Mouse (Mus musculus): ENCODE results near the gene St6galnac3. TPM values are rescaled to one million over a fixed set of nuclear protein-coding genes. Genes with fewer than 3 reads are reported as not detected.
"Not testable (repeated sequence)": the region's sequence is repeated elsewhere in the genome, so short reads cannot be mapped to it uniquely, and the experiment has no call there.

The St6galnac3 gene
- polyA plus RNA-seq, 1 experiment from 2014 or later = 10.5 TPM

GRCm38 (mm10) chr3:153400259-153400658 lies 324.7 kb downstream of the St6galnac3 start:
- Histone ChIP-seq H3K9ac (ENCODE audit: low read depth, low read length) (no peak overlapping the region), H3K4me3 (ENCODE audit: low read depth, low read length) (no peak overlapping the region), H3K9me3 (replicated peaks; ENCODE audit: control insufficient read depth, low read length) (no peaks in the 10 kb centered on the region), H3K4me1 (ENCODE audit: control insufficient read depth, low read depth, low read length) (no peaks in the 10 kb centered on the region), H3K36me3 (ENCODE audit: control insufficient read depth, insufficient read depth) (no peaks in the 10 kb centered on the region), H3K27me3 (ENCODE audit: control insufficient read depth, insufficient read depth, low read depth, low read length) (no peaks in the 10 kb centered on the region), H3K4me2 (ENCODE audit: low read depth, low read length) (no peak overlapping the region), H3K27ac (ENCODE audit: low read length) (no peak overlapping the region)
- 75% methylated on average over 3 of the region's 3 CpGs for WGBS (ENCODE audit: insufficient replicate concordance)
- no peak for ATAC-seq (ENCODE audit: low read depth)

GRCm38 (mm10) chr3:153399574-153399973 lies 325.4 kb downstream of the St6galnac3 start:
- Histone ChIP-seq H3K27ac (ENCODE audit: low read length) (no peak overlapping the region), H3K4me3 (ENCODE audit: low read depth, low read length) (no peak overlapping the region), H3K4me2 (ENCODE audit: low read depth, low read length) (no peak overlapping the region), H3K4me1 (ENCODE audit: control insufficient read depth, low read depth, low read length) (no peaks in the 10 kb centered on the region), H3K36me3 (ENCODE audit: control insufficient read depth, insufficient read depth) (no peaks in the 10 kb centered on the region), H3K9ac (ENCODE audit: low read depth, low read length) (no peak overlapping the region), H3K9me3 (replicated peaks; ENCODE audit: control insufficient read depth, low read length) (no peaks in the 10 kb centered on the region), H3K27me3 (ENCODE audit: control insufficient read depth, insufficient read depth, low read depth, low read length) (no peaks in the 10 kb centered on the region)
- WGBS (ENCODE audit: insufficient replicate concordance) = 68% methylated on average over 6 of the region's 6 CpGs
- no peak for ATAC-seq (ENCODE audit: low read depth)

GRCm38 (mm10) chr3:153397726-153398125 lies 327.2 kb downstream of the St6galnac3 start:
- no peak for ATAC-seq (ENCODE audit: low read depth)
- no peaks in the 10 kb centered on the region for H3K27me3 ChIP-seq (ENCODE audit: control insufficient read depth, insufficient read depth, low read depth, low read length)
- no peak overlapping the region for H3K4me3 ChIP-seq (ENCODE audit: low read depth, low read length)
- H3K27ac ChIP-seq (ENCODE audit: low read length) = no peak overlapping the region
- H3K4me2 ChIP-seq (ENCODE audit: low read depth, low read length) = no peak overlapping the region
- H3K9ac ChIP-seq (ENCODE audit: low read depth, low read length) = no peak overlapping the region
- 70% methylated on average over 9 of the region's 9 CpGs for WGBS (ENCODE audit: insufficient replicate concordance)
- no peaks in the 10 kb centered on the region for H3K4me1 ChIP-seq (ENCODE audit: control insufficient read depth, low read depth, low read length)
- no peaks in the 10 kb centered on the region for H3K9me3 ChIP-seq (replicated peaks; ENCODE audit: control insufficient read depth, low read length)
- H3K36me3 ChIP-seq (ENCODE audit: control insufficient read depth, insufficient read depth) = no peaks in the 10 kb centered on the region

GRCm38 (mm10) chr3:153396375-153397068 lies 328.5 kb downstream of the St6galnac3 start:
- Histone ChIP-seq H3K4me1 (ENCODE audit: control insufficient read depth, low read depth, low read length) (no peaks in the 10 kb centered on the region), H3K4me3 (ENCODE audit: low read depth, low read length) (no peak overlapping the region), H3K27me3 (ENCODE audit: control insufficient read depth, insufficient read depth, low read depth, low read length) (no peaks in the 10 kb centered on the region), H3K9ac (ENCODE audit: low read depth, low read length) (no peak overlapping the region), H3K27ac (ENCODE audit: low read length) (no peak overlapping the region), H3K36me3 (ENCODE audit: control insufficient read depth, insufficient read depth) (no peaks in the 10 kb centered on the region), H3K4me2 (ENCODE audit: low read depth, low read length) (no peak overlapping the region), H3K9me3 (replicated peaks; ENCODE audit: control insufficient read depth, low read length) (no peaks in the 10 kb centered on the region)
- no peak for ATAC-seq (ENCODE audit: low read depth)
- WGBS (ENCODE audit: insufficient replicate concordance) = 74% methylated on average over 12 of the region's 12 CpGs

- 74% methylated on average over 5 of the region's 5 CpGs for WGBS (ENCODE audit: insufficient replicate concordance)
- H3K36me3 ChIP-seq (ENCODE audit: control insufficient read depth, insufficient read depth) = no peaks in the 10 kb centered on the region
- no peak overlapping the region for H3K4me2 ChIP-seq (ENCODE audit: low read depth, low read length)
- no peaks in the 10 kb centered on the region for H3K4me1 ChIP-seq (ENCODE audit: control insufficient read depth, low read depth, low read length)
- H3K9ac ChIP-seq (ENCODE audit: low read depth, low read length) = no peak overlapping the region
- H3K4me3 ChIP-seq (ENCODE audit: low read depth, low read length) = no peak overlapping the region
- no peaks in the 10 kb centered on the region for H3K27me3 ChIP-seq (ENCODE audit: control insufficient read depth, insufficient read depth, low read depth, low read length)
- H3K27ac ChIP-seq (ENCODE audit: low read length) = no peak overlapping the region
- H3K9me3 ChIP-seq (replicated peaks; ENCODE audit: control insufficient read depth, low read length) = no peaks in the 10 kb centered on the region
- ATAC-seq (ENCODE audit: low read depth) = no peak
Measured at GRCm38 (mm10) chr3:153395351-153395750, 329.6 kb downstream of the St6galnac3 start.

GRCm38 (mm10) chr3:153394751-153395150 lies 330.2 kb downstream of the St6galnac3 start:
- ATAC-seq (ENCODE audit: low read depth) = no peak
- Histone ChIP-seq H3K9ac (ENCODE audit: low read depth, low read length) (no peak overlapping the region), H3K27me3 (ENCODE audit: control insufficient read depth, insufficient read depth, low read depth, low read length) (no peaks in the 10 kb centered on the region), H3K9me3 (replicated peaks; ENCODE audit: control insufficient read depth, low read length) (no peaks in the 10 kb centered on the region), H3K4me3 (ENCODE audit: low read depth, low read length) (no peak overlapping the region), H3K36me3 (ENCODE audit: control insufficient read depth, insufficient read depth) (no peaks in the 10 kb centered on the region), H3K4me1 (ENCODE audit: control insufficient read depth, low read depth, low read length) (no peaks in the 10 kb centered on the region), H3K27ac (ENCODE audit: low read length) (no peak overlapping the region), H3K4me2 (ENCODE audit: low read depth, low read length) (no peak overlapping the region)
- 91% methylated on average over 4 of the region's 4 CpGs for WGBS (ENCODE audit: insufficient replicate concordance)

GRCm38 (mm10) chr3:153394224-153394623 lies 330.8 kb downstream of the St6galnac3 start:
- H3K27ac ChIP-seq (ENCODE audit: low read length) = no peak overlapping the region
- WGBS (ENCODE audit: insufficient replicate concordance) = 66% methylated on average over 9 of the region's 9 CpGs
- H3K9ac ChIP-seq (ENCODE audit: low read depth, low read length) = no peak overlapping the region
- H3K4me2 ChIP-seq (ENCODE audit: low read depth, low read length) = no peak overlapping the region
- H3K4me3 ChIP-seq (ENCODE audit: low read depth, low read length) = no peak overlapping the region
- no peaks in the 10 kb centered on the region for H3K9me3 ChIP-seq (replicated peaks; ENCODE audit: control insufficient read depth, low read length)
- ATAC-seq (ENCODE audit: low read depth) = no peak
- no peaks in the 10 kb centered on the region for H3K4me1 ChIP-seq (ENCODE audit: control insufficient read depth, low read depth, low read length)
- no peaks in the 10 kb centered on the region for H3K27me3 ChIP-seq (ENCODE audit: control insufficient read depth, insufficient read depth, low read depth, low read length)
- no peaks in the 10 kb centered on the region for H3K36me3 ChIP-seq (ENCODE audit: control insufficient read depth, insufficient read depth)

GRCm38 (mm10) chr3:153391451-153391850 lies 333.5 kb downstream of the St6galnac3 start:
- H3K4me1 ChIP-seq (ENCODE audit: control insufficient read depth, low read depth, low read length); ATAC-seq (ENCODE audit: low read depth); H3K4me3 ChIP-seq (ENCODE audit: low read depth, low read length); H3K36me3 ChIP-seq (ENCODE audit: control insufficient read depth, insufficient read depth); H3K4me2 ChIP-seq (ENCODE audit: low read depth, low read length); H3K9me3 ChIP-seq (replicated peaks; ENCODE audit: control insufficient read depth, low read length); H3K9ac ChIP-seq (ENCODE audit: low read depth, low read length); H3K27ac ChIP-seq (ENCODE audit: low read length); H3K27me3 ChIP-seq (ENCODE audit: control insufficient read depth, insufficient read depth, low read depth, low read length): not testable (repeated sequence)
- 77% methylated on average over 1 of the region's 1 CpGs for WGBS (ENCODE audit: insufficient replicate concordance)

GRCm38 (mm10) chr3:153384651-153385050 lies 340.3 kb downstream of the St6galnac3 start:
- not testable (repeated sequence) for H3K36me3 ChIP-seq (ENCODE audit: control insufficient read depth, insufficient read depth); H3K27ac ChIP-seq (ENCODE audit: low read length); H3K9me3 ChIP-seq (replicated peaks; ENCODE audit: control insufficient read depth, low read length); H3K4me2 ChIP-seq (ENCODE audit: low read depth, low read length); H3K27me3 ChIP-seq (ENCODE audit: control insufficient read depth, insufficient read depth, low read depth, low read length); H3K4me1 ChIP-seq (ENCODE audit: control insufficient read depth, low read depth, low read length); H3K4me3 ChIP-seq (ENCODE audit: low read depth, low read length); H3K9ac ChIP-seq (ENCODE audit: low read depth, low read length); ATAC-seq (ENCODE audit: low read depth)
- 71% methylated on average over 5 of the region's 5 CpGs for WGBS (ENCODE audit: insufficient replicate concordance)
